Mouse (Mus musculus) 416B (cell line): ENCODE data around the gene Spred2.

ENCODE experiments used
- DNase-seq: peaks from one replicate; pipeline ENCODE4 v3.0.0; 2011; ENCODE audit warnings: low read depth

The Spred2 gene

GRCm38 (mm10) chr11:19925149-19925975, 1.2 kb downstream of the Spred2 start:
- DNase-seq: peak; percentile 84

- DNase-seq: peak; percentile 89
Observed at GRCm38 (mm10) chr11:19925976-19926842, 2.0 kb downstream of the Spred2 start.

GRCm38 (mm10) chr11:19926843-19927120, 2.6 kb downstream of the Spred2 start:
- DNase-seq: no peak

- DNase-seq: no peak
Observed at GRCm38 (mm10) chr11:19928633-19929032, 4.5 kb downstream of the Spred2 start.

GRCm38 (mm10) chr11:19929087-19929865, 5.1 kb downstream of the Spred2 start:
- peak; percentile 76 for DNase-seq

- DNase-seq: no peak
Observed at GRCm38 (mm10) chr11:19931569-19932230, 7.5 kb downstream of the Spred2 start.

GRCm38 (mm10) chr11:19932983-19933511, 8.9 kb downstream of the Spred2 start:
- DNase-seq: no peak

GRCm38 (mm10) chr11:19935524-19936354, 11.6 kb downstream of the Spred2 start:
- DNase-seq: peak; percentile 26

GRCm38 (mm10) chr11:19938456-19939004, 14.4 kb downstream of the Spred2 start:
- no peak for DNase-seq

GRCm38 (mm10) chr11:19939305-19939730, 15.1 kb downstream of the Spred2 start:
- DNase-seq: peak; percentile 89

- DNase-seq: no peak
Observed at GRCm38 (mm10) chr11:19939831-19940230, 15.7 kb downstream of the Spred2 start.

GRCm38 (mm10) chr11:19941156-19941777, 17.1 kb downstream of the Spred2 start:
- no peak for DNase-seq

- DNase-seq: no peak
Observed at GRCm38 (mm10) chr11:19941978-19942377, 17.8 kb downstream of the Spred2 start.

- DNase-seq: peak; percentile 66
Observed at GRCm38 (mm10) chr11:19943753-19944152, 19.6 kb downstream of the Spred2 start.

- DNase-seq: no peak
Observed at GRCm38 (mm10) chr11:19944701-19945100, 20.5 kb downstream of the Spred2 start.

GRCm38 (mm10) chr11:19946721-19947120, 22.5 kb downstream of the Spred2 start:
- DNase-seq: no peak

- no peak for DNase-seq
Observed at GRCm38 (mm10) chr11:19947626-19948135, 23.5 kb downstream of the Spred2 start.

GRCm38 (mm10) chr11:19949725-19950124, 25.6 kb downstream of the Spred2 start:
- no peak for DNase-seq

GRCm38 (mm10) chr11:19950169-19950568, 26.0 kb downstream of the Spred2 start:
- DNase-seq: no peak

- no peak for DNase-seq
Observed at GRCm38 (mm10) chr11:19952963-19953362, 28.8 kb downstream of the Spred2 start.
